Mouse (Mus musculus): ENCODE measurements around the gene Alkbh1.

DNA sequence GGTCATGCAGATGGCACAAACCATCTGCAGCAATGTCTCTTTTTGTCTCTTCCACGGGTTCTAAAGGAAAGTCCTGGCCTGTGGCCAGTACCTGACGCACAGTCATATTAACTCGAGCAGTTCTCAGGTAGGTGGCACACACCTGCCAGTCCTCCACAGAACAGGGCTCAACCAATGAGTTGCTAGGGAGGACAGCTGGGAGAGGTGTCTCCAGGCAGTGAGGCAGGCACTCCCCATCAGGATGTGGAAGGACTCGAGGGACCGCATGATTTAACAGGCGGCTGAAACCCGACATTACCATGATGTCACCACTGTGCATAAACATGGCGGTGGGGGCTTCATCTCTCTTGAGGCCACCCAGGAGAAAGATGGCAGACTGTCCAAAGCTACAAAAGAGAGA lies 14.9 kb downstream of the Alkbh1 start:
- TF ChIP-seq TAL1 (IDR thresholded peaks at IDR 0.05; ENCODE audit: low read length) = no peak
- TF ChIP-seq GATA1 (IDR thresholded peaks at IDR 0.05; ENCODE audit: low read length) = no peak
